In the genomic region with DNA sequence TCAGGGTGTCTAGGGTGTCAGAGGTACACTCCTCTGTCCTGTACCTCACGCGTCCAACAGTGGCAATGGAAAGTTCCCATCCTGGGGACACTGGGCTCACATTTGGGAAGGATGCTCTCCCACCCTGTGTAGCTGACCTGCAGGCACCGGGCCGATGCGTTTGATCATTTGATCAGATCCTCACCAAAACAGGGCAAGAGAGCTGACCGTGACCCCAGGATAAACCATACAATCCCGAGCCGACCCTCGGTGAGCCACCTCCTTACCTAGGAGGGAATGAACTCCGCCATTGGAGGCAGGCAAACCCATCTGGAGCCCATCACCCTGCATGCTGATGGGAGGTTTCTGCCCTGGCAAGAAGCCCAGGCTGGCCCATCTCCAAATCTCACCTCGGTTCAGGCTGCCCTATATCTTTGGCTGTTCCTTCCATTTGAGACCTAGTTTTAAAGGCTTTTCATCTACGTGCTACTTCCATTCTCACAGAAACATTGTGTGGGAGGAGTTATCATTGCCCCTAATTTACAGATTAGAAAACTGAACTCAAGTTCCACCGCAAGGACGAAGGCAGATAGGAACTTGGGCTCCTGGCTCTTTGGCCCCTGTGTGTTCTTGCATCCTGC, we compare ENCODE assay signal across 8 mouse cellular contexts. TPM values are rescaled to one million over a fixed set of nuclear protein-coding genes. Genes with fewer than 3 reads are reported as not detected.
A peak's percentile ranks its signal among the peaks of the same experiment; 100 is the strongest.
DNase-seq lines count a peak whose midpoint lies in the region; ATAC-seq lines count a peak whose summit lies in the region.
"Had no signal": no experiment of that assay in that cellular context is flagged by ENCODE, and none has a peak within 500 bp of the region (broad histone marks: within the 10 kb centered on the region; RNA-seq: fewer than 3 reads in every experiment).

No protein-coding gene starts in this region.

- H3K9ac ChIP-seq in limb, embryonic 13.5 days = no peak overlapping the region
- H3K9ac ChIP-seq in embryonic facial prominence, embryonic 14.5 days (ENCODE audit: low read depth, low read length) = no peak overlapping the region
- H3K9ac ChIP-seq: hindbrain, embryonic 15.5 days had no signal

- peaks cover 35% of the 10 kb centered on the region for H3K27me3 ChIP-seq in limb, embryonic 13.5 days
- H3K27me3 ChIP-seq in limb, embryonic 10.5 days (ENCODE audit: low read depth, poor library complexity, severe bottlenecking) = peaks cover 73% of the 10 kb centered on the region
- no peaks in the 10 kb centered on the region for H3K27me3 ChIP-seq in embryonic facial prominence, embryonic 14.5 days (replicated peaks; ENCODE audit: control insufficient read depth, insufficient read depth, low read length)

- intact Hi-C loops in left cerebral cortex, postnatal 4 days (cut with DNase I) = loop anchor here (5.0 to 10.0 kb wide), 3 partner anchors 50 to 230 kb away; partner anchors contain the start of gene Tcf20

- 53% methylated on average over 14 of the region's 14 CpGs for WGBS in limb, embryonic 13.5 days
- WGBS in limb, embryonic 10.5 days = 92% methylated on average over 14 of the region's 14 CpGs
- 53% methylated on average over 14 of the region's 14 CpGs for WGBS in embryonic facial prominence, embryonic 14.5 days

- DNase-seq in limb, embryonic 10.5 days (ENCODE audit: low spot score) = no peak
- DNase-seq in adrenal gland, postnatal 36 days = peak; percentile 68 to 74
- peak; percentile 85 for DNase-seq in embryonic facial prominence, embryonic 14.5 days (ENCODE audit: low spot score)
- DNase-seq in left cerebral cortex, postnatal 4 days = peak; percentile 93
- no peak for DNase-seq in T-cell, adult 2 months (ENCODE audit: low spot score)
- no peak for DNase-seq in thymus, postnatal 14 days

- ATAC-seq in limb, embryonic 13.5 days (ENCODE audit: low FRiP score, low read depth) = peak; percentile 33; the same call in 1 of the 2 replicates
- ATAC-seq in embryonic facial prominence, embryonic 14.5 days (ENCODE audit: low read depth) = peak; percentile 45; the same call in 1 of the 2 replicates

- peaks cover 60% of the 10 kb centered on the region for H3K4me1 ChIP-seq in limb, embryonic 13.5 days
- H3K4me1 ChIP-seq in limb, embryonic 10.5 days = peaks cover 63% of the 10 kb centered on the region
- H3K4me1 ChIP-seq in embryonic facial prominence, embryonic 14.5 days (ENCODE audit: control insufficient read depth, insufficient read depth, low read length) = peaks cover 48% of the 10 kb centered on the region

- no peak overlapping the region; the same call in 1 of the 2 replicates for H3K4me2 ChIP-seq in limb, embryonic 13.5 days (replicated peaks)
- H3K4me2 ChIP-seq in embryonic facial prominence, embryonic 14.5 days (ENCODE audit: low read depth, low read length) = no peak overlapping the region
- H3K4me2 ChIP-seq: hindbrain, embryonic 15.5 days had no signal

- no peaks in the 10 kb centered on the region for H3K9me3 ChIP-seq in limb, embryonic 13.5 days
- H3K9me3 ChIP-seq in limb, embryonic 10.5 days (replicated peaks) = no peaks in the 10 kb centered on the region
- no peaks in the 10 kb centered on the region for H3K9me3 ChIP-seq in embryonic facial prominence, embryonic 14.5 days (ENCODE audit: control insufficient read depth, low read length)
- H3K9me3 ChIP-seq: hindbrain, embryonic 15.5 days had no signal

- H3K27ac ChIP-seq in limb, embryonic 13.5 days = peak overlapping the region; percentile 48; the same call in 1 of the 2 replicates
- H3K27ac ChIP-seq in limb, embryonic 10.5 days = no peak overlapping the region
- H3K27ac ChIP-seq in embryonic facial prominence, embryonic 14.5 days (replicated peaks; ENCODE audit: low read depth, low read length) = no peak overlapping the region
- H3K27ac ChIP-seq: hindbrain, embryonic 15.5 days had no signal

- H3K36me3 ChIP-seq in limb, embryonic 13.5 days = no peaks in the 10 kb centered on the region
- H3K36me3 ChIP-seq in limb, embryonic 10.5 days = no peaks in the 10 kb centered on the region
- no peaks in the 10 kb centered on the region for H3K36me3 ChIP-seq in embryonic facial prominence, embryonic 14.5 days (ENCODE audit: control insufficient read depth, insufficient read depth, low read length)
- H3K36me3 ChIP-seq: hindbrain, embryonic 15.5 days had no signal

- H3K4me3 ChIP-seq in limb, embryonic 13.5 days = no peak overlapping the region
- H3K4me3 ChIP-seq in limb, embryonic 10.5 days = no peak overlapping the region
- no peak overlapping the region for H3K4me3 ChIP-seq in embryonic facial prominence, embryonic 14.5 days (ENCODE audit: low read depth, low read length)
- H3K4me3 ChIP-seq: hindbrain, embryonic 15.5 days had no signal

RNA-seq across cellular contexts. Expression of gene Nfam1, which starts 3.9 kb away (rescaled TPM):
- 3.4 TPM in 2 replicates for polyA plus RNA-seq in limb, embryonic 13.5 days (2015; fragmentation: Nextera tagmentation; extraction: Ambion mirVana)
- polyA plus RNA-seq in limb, embryonic 10.5 days (2016; fragmentation: Nextera tagmentation; extraction: Ambion mirVana) = 2.6 and 2.9 TPM in 2 replicates
- total RNA-seq in adrenal gland, postnatal 36 days (2021) = 1 to 10 TPM; 2.2 to 3.3 TPM
- 4.7 and 6.0 TPM in 2 replicates for polyA plus RNA-seq in embryonic facial prominence, embryonic 14.5 days (2014; fragmentation: Nextera tagmentation; extraction: Ambion mirVana)
- total RNA-seq in left cerebral cortex, postnatal 4 days (2021) = 1 to 10 TPM; 2.0 to 2.1 TPM

RNA-seq across cellular contexts. Expression of gene Tcf20, which starts 49.3 kb away (rescaled TPM):
- polyA plus RNA-seq in limb, embryonic 13.5 days (2015; fragmentation: Nextera tagmentation; extraction: Ambion mirVana) = 13.9 and 14.3 TPM in 2 replicates
- polyA plus RNA-seq in limb, embryonic 10.5 days (2016; fragmentation: Nextera tagmentation; extraction: Ambion mirVana) = 8.1 and 8.3 TPM in 2 replicates
- 100 to 1,000 TPM in 1 of 2 experiments, 10 to 100 TPM in 1; 94.4 to 104 TPM for total RNA-seq in adrenal gland, postnatal 36 days (2021)
- polyA plus RNA-seq in embryonic facial prominence, embryonic 14.5 days (2014; fragmentation: Nextera tagmentation; extraction: Ambion mirVana) = 11.3 and 12.3 TPM in 2 replicates
- 100 to 1,000 TPM; 142 to 145 TPM for total RNA-seq in left cerebral cortex, postnatal 4 days (2021)

RNA-seq across cellular contexts. Expression of gene Serhl, which starts 52.3 kb away (rescaled TPM):
- polyA plus RNA-seq in limb, embryonic 13.5 days (2015; fragmentation: Nextera tagmentation; extraction: Ambion mirVana) = 58.9 and 59.5 TPM in 2 replicates
- polyA plus RNA-seq in limb, embryonic 10.5 days (2016; fragmentation: Nextera tagmentation; extraction: Ambion mirVana) = 42.8 and 49.1 TPM in 2 replicates
- 10 to 100 TPM; 42.6 to 59.9 TPM for total RNA-seq in adrenal gland, postnatal 36 days (2021)
- 63.8 and 71.6 TPM in 2 replicates for polyA plus RNA-seq in embryonic facial prominence, embryonic 14.5 days (2014; fragmentation: Nextera tagmentation; extraction: Ambion mirVana)
- total RNA-seq in left cerebral cortex, postnatal 4 days (2021) = 1 to 10 TPM; 5.1 to 7.3 TPM

Comparison
In these comparisons a context has a peak if more than half of its experiments do, and no peak if none do; other contexts are left out.
1. DNase-seq: peak in adrenal gland, postnatal 36 days (2 of 2), embryonic facial prominence, embryonic 14.5 days (single experiment) and left cerebral cortex, postnatal 4 days (single experiment); none in limb, embryonic 10.5 days (single experiment), T-cell, adult 2 months (single experiment) and thymus, postnatal 14 days (single experiment).